Mouse (Mus musculus) urinary bladder, postnatal 4 days (tissue): ENCODE results near the gene Gpm6a.
"Not testable (repeated sequence)": the region's sequence is repeated elsewhere in the genome, so short reads cannot be mapped to it uniquely, and the experiment has no call there.

ENCODE experiments used
- DNase-seq, 2 experiments: peaks; one replicate each; pipeline ENCODE4 v3.0.0; 2021 to 2022; ENCODE audit warnings: low spot score in 2 of 2

The Gpm6a gene

DNA sequence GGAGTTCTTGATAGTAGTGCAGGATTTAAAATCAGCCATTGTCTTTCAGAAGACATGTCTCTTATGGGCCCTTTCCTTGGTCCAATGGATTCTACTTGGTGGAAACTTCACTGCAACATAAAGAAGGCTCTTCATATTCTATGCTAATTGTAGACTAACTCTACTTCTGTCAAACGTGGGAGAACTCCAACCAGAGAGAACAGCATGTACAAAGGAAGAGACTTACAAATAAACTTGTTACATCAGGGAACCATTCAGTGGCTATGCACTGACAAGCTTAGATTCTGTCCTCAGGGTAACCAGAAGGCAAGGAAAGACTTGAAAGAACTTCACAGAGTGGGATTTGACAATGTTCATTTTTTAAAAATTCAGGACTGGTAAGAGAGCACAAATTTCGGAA, 48.3 kb downstream of the Gpm6a start:
- DNase-seq: no peak

DNA sequence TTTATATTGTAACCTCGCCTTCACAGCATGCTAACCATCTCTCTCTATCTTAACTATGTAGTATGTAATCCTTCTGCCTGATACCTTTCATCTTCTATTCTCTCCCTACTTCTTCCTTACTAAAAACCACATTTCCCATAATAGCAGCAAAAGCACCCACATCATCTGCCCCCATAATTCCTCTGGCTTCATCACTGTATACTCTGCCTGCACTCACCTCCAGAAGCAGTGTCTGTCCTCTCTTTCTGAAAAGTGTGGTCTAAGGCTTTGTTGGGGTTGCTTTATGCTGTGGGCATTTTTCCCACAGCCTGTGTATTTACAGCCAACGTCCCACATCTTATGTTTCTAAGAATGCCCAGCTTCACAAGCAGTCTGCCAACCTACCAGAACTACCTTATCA, 57.6 kb downstream of the Gpm6a start:
- DNase-seq: no peak

DNA sequence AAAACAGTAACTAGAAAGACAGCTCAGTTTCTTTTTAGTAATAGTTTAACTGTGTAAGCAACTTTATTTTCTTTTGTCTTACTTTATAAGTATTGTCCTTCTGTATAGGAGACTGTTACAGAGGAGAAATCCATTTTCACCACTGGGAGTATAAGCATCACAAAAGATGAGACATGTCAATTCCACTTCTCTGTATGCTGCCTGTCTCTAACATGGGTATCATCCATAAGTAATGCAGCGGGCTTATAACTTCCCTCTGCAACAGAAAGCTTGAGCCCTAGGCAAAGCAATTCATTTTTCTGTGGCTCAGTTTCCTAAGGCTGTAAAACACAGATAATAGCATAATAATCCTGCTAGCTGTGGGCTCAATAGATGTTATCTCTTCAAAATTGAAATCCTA, 62.4 kb downstream of the Gpm6a start:
- DNase-seq: no peak

- DNase-seq: no peak
Measured at GRCm38 (mm10) chr8:55025851-55026660, 71.4 kb downstream of the Gpm6a start.

GRCm38 (mm10) chr8:55026661-55027000, 72.0 kb downstream of the Gpm6a start:
- no peak for DNase-seq

- DNase-seq: no peak
Measured at GRCm38 (mm10) chr8:55028371-55028770, 73.7 kb downstream of the Gpm6a start.

DNA sequence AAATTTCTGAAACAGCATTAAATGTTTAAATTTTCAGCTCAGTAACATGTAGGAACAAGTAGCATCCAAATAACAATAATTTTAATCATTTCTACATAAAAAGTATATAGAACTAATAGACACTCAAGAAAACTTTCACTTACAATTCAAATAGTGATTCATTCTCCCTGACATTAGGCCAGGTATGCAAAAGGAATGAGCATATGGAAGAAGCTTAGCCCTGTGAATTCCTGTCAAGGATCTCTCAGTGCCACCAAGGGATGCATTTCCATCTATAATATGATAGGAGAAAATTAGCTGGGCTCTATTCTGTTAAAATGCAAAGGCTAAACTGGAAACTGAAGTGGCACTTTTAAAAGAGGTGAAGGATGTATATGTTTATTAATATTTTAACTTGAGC, 76.5 kb downstream of the Gpm6a start:
- DNase-seq: no peak

- no peak for DNase-seq
Measured at GRCm38 (mm10) chr8:55034309-55034708, 79.7 kb downstream of the Gpm6a start.

- DNase-seq: no peak
Measured at GRCm38 (mm10) chr8:55035416-55035815, 80.8 kb downstream of the Gpm6a start.

GRCm38 (mm10) chr8:55042955-55043354, 88.3 kb downstream of the Gpm6a start:
- no peak for DNase-seq

DNA sequence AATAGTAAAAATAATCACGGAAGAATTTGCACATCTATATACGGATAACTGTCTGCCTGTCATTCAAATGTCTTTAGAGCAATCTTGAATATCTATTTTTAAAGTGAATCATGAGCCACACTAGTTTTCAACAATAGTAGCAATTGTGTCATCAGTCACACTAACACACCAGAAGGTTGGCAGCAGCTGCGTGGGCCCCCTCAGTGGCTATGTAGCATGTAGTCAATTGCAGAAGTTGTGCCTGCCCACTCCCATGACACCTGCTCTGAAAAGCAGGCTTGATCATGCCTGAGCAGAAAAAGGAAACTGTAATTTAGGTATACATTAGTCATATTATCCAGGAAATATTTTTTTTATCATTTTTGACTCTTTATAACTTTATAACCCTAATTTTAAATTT, 93.8 kb downstream of the Gpm6a start:
- no peak for DNase-seq

DNA sequence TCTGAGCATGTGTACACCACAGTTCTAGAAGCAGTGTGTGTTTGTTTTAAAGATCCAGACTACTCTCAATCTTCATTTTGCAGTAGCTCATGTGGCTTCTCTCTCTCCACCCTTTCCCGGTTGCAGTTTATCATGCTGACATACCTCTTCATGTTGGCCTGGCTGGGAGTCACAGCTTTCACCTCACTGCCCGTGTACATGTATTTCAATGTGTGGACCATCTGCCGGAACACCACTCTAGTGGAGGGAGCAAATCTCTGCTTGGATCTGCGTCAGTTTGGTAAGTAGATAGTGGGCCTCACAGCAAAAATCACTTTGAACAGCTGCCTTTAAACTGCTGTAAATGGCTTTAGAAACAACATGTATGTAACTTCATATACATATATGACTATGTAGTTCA, 95.3 kb downstream of the Gpm6a start:
- DNase-seq: no peak

GRCm38 (mm10) chr8:55068811-55069210, 114.2 kb downstream of the Gpm6a start:
- not testable (repeated sequence) for DNase-seq

GRCm38 (mm10) chr8:55073481-55073880, 118.8 kb downstream of the Gpm6a start:
- no peak for DNase-seq

DNA sequence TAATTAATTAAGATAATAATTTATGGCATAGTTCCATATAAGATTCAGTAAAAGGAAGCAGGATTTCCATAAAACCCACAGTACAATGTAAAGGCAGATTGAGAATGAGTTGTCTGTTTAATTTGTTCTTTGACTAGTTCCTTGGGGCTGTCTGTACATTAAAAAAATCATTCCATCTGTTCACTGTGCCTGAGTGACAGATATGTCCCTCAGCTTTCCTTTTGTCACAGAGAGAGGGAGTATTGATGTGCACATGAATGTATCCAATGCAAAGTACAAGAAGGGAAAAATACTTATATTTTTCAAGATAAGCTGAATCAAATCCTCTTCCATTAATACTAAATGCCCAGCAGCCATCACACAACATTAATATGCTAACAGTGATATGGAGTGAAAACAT, 147.6 kb downstream of the Gpm6a start:
- DNase-seq: no peak

GRCm38 (mm10) chr8:55103065-55103464, 148.4 kb downstream of the Gpm6a start:
- DNase-seq: no peak

DNA sequence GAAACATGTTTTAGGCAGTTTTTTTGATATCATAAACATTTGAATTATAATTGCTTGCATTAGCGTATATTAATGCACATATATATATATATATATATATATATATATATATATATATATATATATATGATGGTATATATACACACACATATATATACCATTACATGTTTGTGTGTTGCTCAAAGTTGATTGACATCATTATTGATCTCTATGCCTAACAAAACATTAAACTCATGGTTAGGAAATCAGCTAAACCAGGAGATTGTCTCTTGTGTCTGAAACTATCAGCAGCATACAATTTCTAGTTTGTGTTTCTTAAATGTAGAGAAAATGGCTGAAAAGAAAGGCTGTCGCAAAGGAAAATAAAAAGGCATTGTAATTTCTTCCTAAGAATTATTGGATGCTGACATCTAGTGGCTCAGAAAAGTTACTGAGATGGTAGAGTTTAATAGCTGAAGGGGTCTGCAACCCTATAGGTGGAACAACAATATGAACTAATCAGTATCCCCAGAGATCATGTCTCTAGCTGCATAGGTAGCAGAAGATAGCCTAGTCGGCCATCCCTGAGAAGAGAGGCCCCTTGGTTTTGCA, 149.3 kb downstream of the Gpm6a start:
- DNase-seq: no peak
